ENCODE assay signal across 8 mouse cellular contexts in the genomic region with DNA sequence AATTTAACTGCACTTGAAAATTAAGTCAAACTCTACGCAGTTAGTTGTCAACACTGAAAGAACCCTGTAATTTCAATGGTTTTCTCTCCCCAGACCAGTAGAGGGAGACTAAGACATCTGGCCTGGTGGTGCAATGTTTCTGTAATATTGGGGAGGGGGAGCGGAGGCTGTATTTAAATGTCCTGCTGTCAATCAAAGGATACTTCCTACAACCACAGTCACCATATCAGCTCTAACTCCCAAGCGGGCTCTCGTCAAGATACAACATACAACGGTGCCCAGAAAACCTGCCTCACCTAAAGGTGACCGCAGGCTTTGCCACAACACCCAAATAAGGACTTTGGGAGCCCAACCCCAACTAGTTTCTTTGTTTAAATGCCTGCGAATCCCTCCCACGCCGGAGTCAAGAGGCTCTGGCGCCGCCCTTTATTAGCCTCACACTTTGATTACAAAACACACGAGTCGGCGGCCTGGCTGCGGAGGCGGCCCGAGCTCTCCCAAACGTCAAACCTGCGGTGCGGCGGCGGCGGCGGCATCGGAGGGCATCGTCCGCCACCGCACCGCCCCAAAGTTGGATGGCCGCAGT. TPM values are rescaled to one million over a fixed set of nuclear protein-coding genes. Genes with fewer than 3 reads are reported as not detected.
A peak's percentile ranks its signal among the peaks of the same experiment; 100 is the strongest.
DNase-seq lines count a peak whose midpoint lies in the region; ATAC-seq lines count a peak whose summit lies in the region.

No protein-coding gene starts in this region.

- 0 out of 2 replicates have a peak, but pooled peaks have one; percentile 6 for ATAC-seq in frontal cortex, adult (ENCODE audit: low TSS enrichment)
- peak; percentile 74 to 79 for ATAC-seq in hematopoietic stem cell, adult 5-6 weeks (replicated peaks in 1 of 2; ENCODE audit: insufficient read depth in 1 of 2, low FRiP score in 2 of 2, low TSS enrichment in 1 of 2, low read depth in 1 of 2, poor library complexity in 2 of 2, severe bottlenecking in 2 of 2)

- DNase-seq in Muller cell, postnatal 12 days (ENCODE audit: inconsistent ontology term) = peak; percentile 85
- peak; percentile 68 for DNase-seq in cerebellum, adult 9-10 months
- DNase-seq in layer of hippocampus, adult 9-10 months (ENCODE audit: low spot score) = peak; percentile 50
- DNase-seq in lung, postnatal 14 days = peak; percentile 86
- DNase-seq in ovary, postnatal 36 days (ENCODE audit: low spot score) = peak; percentile 79
- peak; percentile 68 for DNase-seq in thymus, postnatal 14 days

RNA-seq across cellular contexts. Expression of a gene that starts 1.4 kb away (rescaled TPM):
- total RNA-seq in hematopoietic stem cell, adult 5-6 weeks (2017) = 27.6 and 29.4 TPM in 2 replicates

Comparison
In these comparisons a context has a peak if more than half of its experiments do, and no peak if none do; other contexts are left out.
1. Peak in every context shown above with its lines: DNase-seq and ATAC-seq.